Mouse (Mus musculus) heart, postnatal 0 days (tissue): ENCODE measurements around the gene Frmd4b.

Experiments
- CTCF ChIP-seq: IDR thresholded peaks from 2 replicates; pipeline ENCODE4 v1.5.1; 2016; ENCODE audit warnings: antibody characterized with exemption, control low read depth, low read depth
- EP300 ChIP-seq: IDR thresholded peaks from 2 replicates; pipeline ENCODE4 v1.6.1; 2016; ENCODE audit warnings: antibody characterized with exemption, low read depth

DNA sequence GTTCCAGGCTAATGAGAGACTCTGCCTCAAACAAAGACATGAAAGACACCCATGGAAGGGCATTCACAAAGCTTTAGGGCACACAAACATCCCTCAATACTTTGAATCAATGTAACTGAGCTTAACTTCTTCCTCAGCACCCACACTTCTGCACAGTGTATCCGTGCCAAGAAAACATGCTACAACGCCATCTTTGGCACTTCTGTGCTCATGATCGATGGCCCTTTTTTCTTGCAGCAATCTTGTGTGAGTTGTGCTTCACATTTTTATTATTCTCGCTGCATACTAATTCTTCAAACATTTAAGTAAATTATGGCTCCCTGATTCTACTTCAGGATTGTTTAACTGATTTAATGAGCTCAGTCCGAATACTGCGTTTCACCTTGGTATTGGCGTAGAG lies 61.7 kb downstream of the Frmd4b start:
- TF ChIP-seq CTCF = no peak
- no peak for TF ChIP-seq EP300
